Mouse (Mus musculus) C2C12 (cell line): ENCODE measurements around the gene Eef1akmt1. TPM values are rescaled to one million over a fixed set of nuclear protein-coding genes. Genes with fewer than 3 reads are reported as not detected.

ENCODE experiments used
- H3K27me3 ChIP-seq: one replicate; pipeline ENCODE4 v1.6.1; 2011; ENCODE audit not compliant: control insufficient read depth, insufficient read depth, insufficient read length
- H3K36me3 ChIP-seq: one replicate; pipeline ENCODE4 v1.6.1; 2011; ENCODE audit not compliant: control insufficient read depth, insufficient read depth
- H3K4me3 ChIP-seq: one replicate; pipeline ENCODE4 v1.5.1; 2011; ENCODE audit warnings: mild to moderate bottlenecking, control low read depth; ENCODE audit not compliant: poor library complexity, insufficient read depth, severe bottlenecking
- H3K79me2 ChIP-seq: one replicate; pipeline ENCODE4 v1.6.1; 2011; ENCODE audit not compliant: control insufficient read depth, insufficient read depth
- H3K79me3 ChIP-seq: one replicate; pipeline ENCODE4 v1.6.1; 2011; ENCODE audit warnings: low read depth, control low read depth
- H3ac ChIP-seq: one replicate; pipeline ENCODE3; 2011; ENCODE audit warnings: low read depth; ENCODE audit not compliant: control insufficient read depth, insufficient read length
- CEBPB ChIP-seq: IDR thresholded peaks from one replicate; pipeline ENCODE4 v1.6.1; 2011; ENCODE audit warnings: low read depth, mild to moderate bottlenecking, control low read depth, moderate library complexity
- CTCF ChIP-seq: IDR thresholded peaks from one replicate; pipeline ENCODE4 v1.5.1; 2011; ENCODE audit not compliant: control insufficient read depth, insufficient read depth, insufficient read length
- FOSL1 ChIP-seq: IDR thresholded peaks from one replicate; pipeline ENCODE4 v1.8.0; 2011; ENCODE audit warnings: mild to moderate bottlenecking, low read length; ENCODE audit not compliant: poor library complexity, insufficient read depth, severe bottlenecking
- MAX ChIP-seq: IDR thresholded peaks from one replicate; pipeline ENCODE4 v1.6.1; 2011; ENCODE audit warnings: mild to moderate bottlenecking, control low read depth
- MYOD1 ChIP-seq: IDR thresholded peaks from one replicate; pipeline ENCODE4 v1.6.1; 2011; ENCODE audit warnings: low read depth; ENCODE audit not compliant: control insufficient read depth, insufficient read length
- MYOG ChIP-seq: IDR thresholded peaks from one replicate; pipeline ENCODE4 v1.6.1; 2011; ENCODE audit not compliant: control insufficient read depth, insufficient read length; ENCODE audit errors: extremely low read depth
- USF1 ChIP-seq: IDR thresholded peaks from one replicate; pipeline ENCODE4 v1.6.1; 2011; ENCODE audit warnings: low read depth, mild to moderate bottlenecking, control low read depth, moderate library complexity
- polyA plus RNA-seq: library from polyadenylated mRNA; unstranded; fragments of >200 nt; fragmentation: generic; extraction: Trizol; gene quantifications from one replicate; pipeline ENCODE4 v1.2.1, GENCODE M21; 2012; ENCODE audit warnings: missing spikeins

Gene Eef1akmt1
- polyA plus RNA-seq, 1 experiment = 74.0 TPM

GRCm38 (mm10) chr14:57503729-57504128 lies 67.7 kb downstream of the Eef1akmt1 start:
- no peaks in the 10 kb centered on the region for H3K79me3 ChIP-seq
- H3K36me3 ChIP-seq = no peaks in the 10 kb centered on the region
- no peaks in the 10 kb centered on the region for H3K79me2 ChIP-seq
- H3ac ChIP-seq = no peak overlapping the region
- H3K4me3 ChIP-seq = no peak overlapping the region
- no peaks in the 10 kb centered on the region for H3K27me3 ChIP-seq
- TF ChIP-seq USF1 (no peak), CTCF (no peak), MAX (no peak), MYOG (no peak), FOSL1 (no peak), CEBPB (no peak), MYOD1 (no peak)

Other genes with a start within 250 kb of the Eef1akmt1 start
- gene Cryl1, start 173.1 kb downstream of the Eef1akmt1 start, polyA plus RNA-seq = 1.1 TPM
- gene Ift88, start 147.6 kb downstream of the Eef1akmt1 start, polyA plus RNA-seq = 2.5 TPM
- gene Il17d, start 46.8 kb downstream of the Eef1akmt1 start, polyA plus RNA-seq = 0.22 TPM
- gene Xpo4, start 93.8 kb upstream of the Eef1akmt1 start, polyA plus RNA-seq = 5.3 TPM
- not detected for gene Gm49361, start 174.5 kb upstream of the Eef1akmt1 start, polyA plus RNA-seq
- 15.6 TPM for gene Lats2, start 186.8 kb upstream of the Eef1akmt1 start, polyA plus RNA-seq
- gene Sap18, start 226.6 kb upstream of the Eef1akmt1 start, polyA plus RNA-seq = 111 TPM